Mouse (Mus musculus) WW6 (cell line): ENCODE data around the gene Slc25a43.

ENCODE experiments used
- DNase-seq: peaks from one replicate; pipeline ENCODE4 v3.0.0-alpha.2; 2013; ENCODE audit warnings: low read depth, low spot score

The Slc25a43 gene

GRCm38 (mm10) chrX:36743503-36744101 is at the start of gene Slc25a43:
Slc25a43 (plus strand) TSS chrX:36743659.
- no peak for DNase-seq

- no peak for DNase-seq
These were observed 3.1 kb upstream of the Slc25a43 start for GRCm38 (mm10) chrX:36740124-36740951.

- DNase-seq = no peak
These were observed 2.2 kb upstream of the Slc25a43 start for GRCm38 (mm10) chrX:36741278-36741677.

- no peak for DNase-seq
These were observed 715 bp upstream of the Slc25a43 start for GRCm38 (mm10) chrX:36742744-36743143.

- DNase-seq = no peak
These were observed 1.3 kb downstream of the Slc25a43 start for GRCm38 (mm10) chrX:36744735-36745134.

GRCm38 (mm10) chrX:36745333-36745732 is 1.9 kb downstream of the Slc25a43 start:
- DNase-seq = no peak

GRCm38 (mm10) chrX:36746789-36747188 is 3.3 kb downstream of the Slc25a43 start:
- DNase-seq = no peak

GRCm38 (mm10) chrX:36748573-36748972 is 5.1 kb downstream of the Slc25a43 start:
- no peak for DNase-seq

GRCm38 (mm10) chrX:36749281-36749785 is 5.9 kb downstream of the Slc25a43 start:
- DNase-seq = no peak

GRCm38 (mm10) chrX:36750591-36750990 is 7.1 kb downstream of the Slc25a43 start:
- no peak for DNase-seq

- DNase-seq = no peak
These were observed 9.1 kb downstream of the Slc25a43 start for GRCm38 (mm10) chrX:36752586-36752985.

- DNase-seq = no peak
These were observed 14.5 kb downstream of the Slc25a43 start for GRCm38 (mm10) chrX:36757796-36758472.

- DNase-seq = no peak
These were observed 15.1 kb downstream of the Slc25a43 start for GRCm38 (mm10) chrX:36758566-36758965.

GRCm38 (mm10) chrX:36760946-36761635 is 17.6 kb downstream of the Slc25a43 start:
- no peak for DNase-seq

- DNase-seq = no peak
These were observed 18.8 kb downstream of the Slc25a43 start for GRCm38 (mm10) chrX:36762289-36762688.

- DNase-seq = no peak
These were observed 19.4 kb downstream of the Slc25a43 start for GRCm38 (mm10) chrX:36762894-36763293.

- no peak for DNase-seq
These were observed 20.0 kb downstream of the Slc25a43 start for GRCm38 (mm10) chrX:36763298-36763933.

GRCm38 (mm10) chrX:36763934-36764317 is 20.5 kb downstream of the Slc25a43 start:
- no peak for DNase-seq

- DNase-seq = no peak
These were observed 23.9 kb downstream of the Slc25a43 start for GRCm38 (mm10) chrX:36767386-36767785.

- no peak for DNase-seq
These were observed 29.1 kb downstream of the Slc25a43 start for GRCm38 (mm10) chrX:36772591-36772990.

GRCm38 (mm10) chrX:36775520-36775919 is 32.1 kb downstream of the Slc25a43 start:
- DNase-seq = no peak
